Mouse (Mus musculus) adipocyte (in vitro differentiated cells): ENCODE measurements around the gene Cpt1a.
A peak's percentile ranks its signal among the peaks of the same experiment; 100 is the strongest.

Experiments used
- DNase-seq: peaks from one replicate; pipeline ENCODE4 v3.0.0-alpha.2; 2016; ENCODE audit warnings: low spot score

Gene Cpt1a

DNA sequence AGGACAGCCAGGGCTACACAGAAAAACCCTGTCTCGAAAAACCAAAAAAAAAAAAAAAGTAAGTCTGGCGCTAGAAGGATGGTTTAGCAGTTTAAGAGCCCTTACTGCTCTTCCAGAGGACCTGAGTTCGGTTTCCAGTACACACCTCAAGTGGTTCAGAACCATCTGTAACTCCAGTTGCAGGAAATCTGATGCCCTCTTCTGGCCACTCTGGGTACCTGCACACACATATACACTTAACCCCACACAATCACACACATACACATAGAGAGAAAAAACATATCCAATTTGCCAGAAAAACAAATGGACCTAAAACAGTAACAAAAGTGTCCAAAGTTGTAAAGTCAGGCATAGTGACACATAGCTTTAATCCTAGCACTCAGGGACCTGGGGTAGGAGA is 43.0 kb downstream of the Cpt1a start:
- DNase-seq = no peak

GRCm38 (mm10) chr19:3368276-3368675 is 46.1 kb downstream of the Cpt1a start:
- no peak for DNase-seq

GRCm38 (mm10) chr19:3373380-3373779 is 51.2 kb downstream of the Cpt1a start:
- DNase-seq = no peak

GRCm38 (mm10) chr19:3374028-3374427 is 51.9 kb downstream of the Cpt1a start:
- DNase-seq = no peak

- peak; percentile 16 for DNase-seq
Measured at GRCm38 (mm10) chr19:3375945-3376495, 53.9 kb downstream of the Cpt1a start.

GRCm38 (mm10) chr19:3376966-3377715 is 55.0 kb downstream of the Cpt1a start:
- peak; percentile 82 for DNase-seq

GRCm38 (mm10) chr19:3378614-3379013 is 56.5 kb downstream of the Cpt1a start:
- DNase-seq = peak; percentile 28

GRCm38 (mm10) chr19:3388061-3388460 is 65.9 kb downstream of the Cpt1a start:
- no peak for DNase-seq

- no peak for DNase-seq
Measured at GRCm38 (mm10) chr19:3388629-3389057, 66.5 kb downstream of the Cpt1a start, which contains the start of gene Tesmin. Gene Tesmin (plus strand): TSS chr19:3388857.

DNA sequence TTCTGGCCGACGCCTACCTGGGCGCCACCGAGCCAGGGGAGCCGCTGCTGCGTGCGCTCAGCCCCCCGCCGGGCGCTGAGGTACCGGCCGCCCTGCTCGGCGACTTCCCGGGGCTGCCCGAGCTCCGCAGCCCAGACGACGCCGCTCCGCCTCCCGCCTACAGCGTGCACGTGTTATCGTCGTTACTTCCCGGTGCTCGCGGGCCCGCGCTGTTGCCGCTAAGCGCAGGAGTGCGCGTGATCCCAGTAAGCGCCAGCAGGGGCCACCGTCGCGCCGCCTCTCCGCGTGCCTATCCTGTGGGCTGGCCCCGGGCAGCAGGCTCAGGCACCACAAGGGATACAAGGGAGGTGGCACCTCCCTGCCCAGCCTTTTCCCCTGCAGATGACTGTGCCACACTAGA is 67.0 kb downstream of the Cpt1a start:
- no peak for DNase-seq

- DNase-seq = no peak
Measured at GRCm38 (mm10) chr19:3392384-3392783, 70.2 kb downstream of the Cpt1a start.

DNA sequence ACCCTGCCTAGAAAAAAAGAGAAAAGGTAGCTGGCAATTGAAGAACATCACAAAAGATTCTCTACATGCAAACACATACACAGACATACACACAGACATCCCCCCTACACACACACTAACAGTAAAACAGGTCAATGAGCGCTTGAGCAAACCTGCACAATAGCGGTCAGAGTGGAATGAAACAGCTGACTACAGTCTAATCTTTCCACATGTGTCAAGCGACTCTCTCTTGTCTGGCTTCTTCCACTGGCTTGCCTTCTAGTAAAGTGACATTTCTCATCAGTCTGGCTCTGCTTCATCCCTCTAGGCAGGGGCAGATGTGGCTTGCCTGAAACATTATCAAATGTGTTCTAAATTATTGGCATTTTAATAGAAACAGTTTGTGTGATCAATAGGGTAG is 72.1 kb downstream of the Cpt1a start:
- DNase-seq = no peak

GRCm38 (mm10) chr19:3400057-3400456 is 77.9 kb downstream of the Cpt1a start:
- no peak for DNase-seq

GRCm38 (mm10) chr19:3401504-3401903 is 79.4 kb downstream of the Cpt1a start:
- no peak for DNase-seq

GRCm38 (mm10) chr19:3401943-3402342 is 79.8 kb downstream of the Cpt1a start:
- DNase-seq = no peak

DNA sequence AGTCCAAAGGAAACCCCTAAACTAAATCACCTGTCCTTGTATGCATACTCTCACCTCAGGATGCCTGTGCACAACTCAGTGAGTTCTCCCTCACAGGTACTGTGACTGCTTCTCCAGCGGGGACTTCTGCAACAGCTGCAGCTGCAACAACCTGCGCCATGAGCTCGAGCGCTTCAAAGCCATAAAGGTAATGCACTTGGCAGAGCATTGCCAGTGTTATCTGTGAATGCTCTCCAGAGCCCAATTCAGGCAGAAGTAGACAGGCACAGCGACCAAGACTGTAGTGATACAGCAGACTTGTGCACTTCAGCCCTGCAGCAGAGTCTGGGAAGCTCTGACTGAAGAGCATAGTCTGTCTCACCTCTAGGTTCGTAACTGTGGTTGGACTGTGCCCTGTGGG is 80.3 kb downstream of the Cpt1a start:
- DNase-seq = no peak

- DNase-seq = no peak
Measured at GRCm38 (mm10) chr19:3404030-3404429, 81.9 kb downstream of the Cpt1a start.

- DNase-seq = no peak
Measured at GRCm38 (mm10) chr19:3405531-3406281, 83.6 kb downstream of the Cpt1a start.

DNA sequence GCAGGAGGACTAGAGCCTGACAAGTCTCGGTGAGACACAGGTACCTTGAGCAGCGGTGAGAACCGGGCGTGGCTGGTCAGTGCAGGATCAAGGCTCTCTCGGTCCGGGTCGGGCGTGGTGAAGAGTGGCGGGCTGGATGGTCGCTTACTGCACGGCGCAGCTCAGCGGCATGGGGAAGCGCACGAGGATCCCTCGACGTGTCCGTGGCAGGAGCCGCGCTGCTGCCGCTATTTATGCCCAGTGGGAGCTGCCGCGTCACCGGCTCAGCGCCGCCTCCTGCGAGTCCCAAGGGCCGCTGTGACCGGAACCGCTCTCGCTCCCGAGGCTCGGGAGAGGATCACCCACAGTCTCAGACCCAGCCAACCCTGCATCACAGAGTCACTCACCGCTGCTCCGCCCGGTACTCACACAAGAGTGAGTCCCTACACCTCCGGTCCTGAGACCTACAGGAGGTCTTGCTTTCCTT is 92.2 kb downstream of the Cpt1a start, which contains the start of gene Gal:
Gene Gal (minus strand): TSS at position 277 of the 466 bp plus-strand sequence.
- DNase-seq = no peak

DNA sequence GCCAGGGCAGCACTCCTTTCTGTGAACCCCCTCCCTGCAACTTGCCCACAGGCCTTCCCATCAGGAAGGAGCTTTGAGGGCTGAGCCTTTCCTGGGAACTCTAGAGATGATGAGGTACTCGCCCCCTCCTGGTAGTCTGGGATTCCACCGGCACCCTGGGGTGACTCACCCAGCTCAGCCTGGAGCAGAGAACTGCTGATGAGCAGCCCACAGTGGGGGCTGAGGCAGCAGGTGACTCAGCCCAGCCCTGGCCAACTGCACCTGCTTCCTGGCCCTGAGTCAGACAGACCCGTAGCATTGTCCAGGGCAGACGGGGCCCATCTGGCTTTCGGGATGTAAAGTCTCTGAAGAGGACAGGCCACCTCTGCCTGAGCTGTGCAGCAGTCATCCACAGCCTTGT is 97.1 kb downstream of the Cpt1a start:
- DNase-seq = no peak

DNA sequence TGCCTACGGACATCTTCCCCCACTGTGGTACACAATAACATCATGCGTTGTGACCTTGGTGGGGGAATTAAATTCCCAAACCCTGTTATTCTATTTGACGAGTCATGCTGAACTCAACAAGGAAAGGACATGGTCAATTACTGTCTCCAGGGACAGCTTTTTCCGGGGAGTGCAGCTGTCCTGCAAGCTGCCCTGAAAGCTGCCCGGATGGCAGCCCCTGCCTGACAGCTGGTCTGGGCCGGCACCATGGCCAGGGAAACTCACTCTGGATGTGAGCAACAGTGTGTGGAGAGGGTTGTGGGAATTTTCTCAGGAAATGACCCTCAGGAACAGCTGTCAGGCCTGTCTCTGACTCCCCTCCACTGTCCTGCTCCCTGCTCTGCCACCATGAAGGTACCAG is 100.4 kb downstream of the Cpt1a start:
- no peak for DNase-seq

DNA sequence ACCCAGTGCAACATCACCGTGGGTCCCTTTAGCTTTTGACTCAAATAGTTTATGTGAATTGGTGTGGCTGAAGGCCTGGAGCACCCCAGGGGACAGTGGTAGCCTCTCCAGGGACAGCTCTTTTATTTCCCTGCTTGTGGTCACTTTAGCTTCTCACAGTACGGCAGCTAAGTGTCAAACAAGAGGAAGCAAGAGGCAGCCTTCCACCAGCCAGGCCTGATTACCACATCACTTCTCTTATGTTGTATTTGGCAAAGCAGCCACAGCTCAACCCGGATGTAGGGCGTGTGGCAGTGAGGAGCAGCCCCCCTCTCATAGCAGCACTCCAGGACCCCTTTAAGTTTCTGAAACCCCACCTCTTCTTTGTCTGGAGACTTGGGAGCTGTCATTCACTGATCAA is 100.8 kb downstream of the Cpt1a start:
- peak; percentile 53 for DNase-seq

- DNase-seq = no peak
Measured at GRCm38 (mm10) chr19:3424214-3424613, 102.1 kb downstream of the Cpt1a start.
